Mouse (Mus musculus) lung, adult 2 months (tissue): ENCODE results near the gene Clec10a.

Experiments used
- CTCF ChIP-seq: fragments of 200-500 bp; IDR thresholded peaks from 2 replicates; pipeline ENCODE4 v1.5.1; 2011; ENCODE audit warnings: mild to moderate bottlenecking, low read length, control low read depth; ENCODE audit not compliant: insufficient read depth
- POLR2A ChIP-seq: fragments of 200-500 bp; IDR thresholded peaks from 2 replicates; pipeline ENCODE4 v1.6.1; 2011; ENCODE audit warnings: low read depth, mild to moderate bottlenecking, control low read depth, low read length, borderline replicate concordance; ENCODE audit errors: extremely low read depth

- TF ChIP-seq POLR2A (no peak), CTCF (no peak)
These were observed 4.9 kb upstream of the Clec10a start for GRCm38 (mm10) chr11:70151072-70151471.
